Mouse (Mus musculus) liver, adult (tissue): ENCODE results near the gene Axin2.
A peak's percentile ranks its signal among the peaks of the same experiment; 100 is the strongest.

ENCODE experiments used
- GATA4 ChIP-seq: IDR thresholded peaks from 2 replicates; pipeline ENCODE4 v1.6.1; 2014; ENCODE audit warnings: mild to moderate bottlenecking, low read length; ENCODE audit not compliant: insufficient replicate concordance

Gene Axin2

DNA sequence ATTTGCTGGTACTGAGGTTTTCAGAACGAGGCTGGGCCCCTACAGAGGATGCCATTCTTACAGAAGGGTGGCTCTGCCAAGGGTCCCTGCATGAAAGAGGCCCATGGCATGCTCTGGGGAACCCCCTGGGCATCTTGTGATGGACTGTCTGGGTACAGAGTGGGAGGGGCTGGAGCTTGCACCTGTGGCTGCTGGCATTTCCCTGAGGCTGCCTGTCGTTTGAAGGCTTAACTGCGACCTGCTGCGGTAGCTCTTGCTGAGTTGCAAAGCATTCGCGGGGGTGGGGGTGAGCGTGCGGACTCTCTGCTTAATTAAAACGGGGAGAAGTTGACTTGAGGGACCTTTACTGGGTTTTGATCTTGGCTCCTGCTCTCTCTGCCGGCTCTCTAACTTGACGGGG is 55.4 kb downstream of the Axin2 start:
- TF ChIP-seq GATA4 = no peak

DNA sequence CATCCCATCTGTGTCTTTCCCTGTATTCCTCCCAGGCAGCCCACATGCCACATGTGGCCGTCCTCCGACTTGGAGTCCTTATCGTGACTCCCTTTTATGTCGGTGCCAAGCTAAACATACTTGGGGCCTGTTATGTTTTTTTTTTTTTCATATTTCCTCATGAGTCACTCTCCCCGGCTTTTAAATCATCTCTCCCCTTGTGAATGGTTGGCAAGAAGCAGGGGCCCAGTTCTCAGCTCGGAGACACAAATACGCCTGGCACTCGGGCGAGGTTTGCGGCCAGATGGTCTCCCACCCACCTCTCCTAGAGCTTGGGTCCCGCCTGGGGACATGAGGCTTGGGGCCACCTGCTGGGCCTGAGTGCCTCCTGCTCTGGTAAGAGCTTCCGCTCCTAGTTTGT is 60.4 kb downstream of the Axin2 start:
- TF ChIP-seq GATA4 = no peak

DNA sequence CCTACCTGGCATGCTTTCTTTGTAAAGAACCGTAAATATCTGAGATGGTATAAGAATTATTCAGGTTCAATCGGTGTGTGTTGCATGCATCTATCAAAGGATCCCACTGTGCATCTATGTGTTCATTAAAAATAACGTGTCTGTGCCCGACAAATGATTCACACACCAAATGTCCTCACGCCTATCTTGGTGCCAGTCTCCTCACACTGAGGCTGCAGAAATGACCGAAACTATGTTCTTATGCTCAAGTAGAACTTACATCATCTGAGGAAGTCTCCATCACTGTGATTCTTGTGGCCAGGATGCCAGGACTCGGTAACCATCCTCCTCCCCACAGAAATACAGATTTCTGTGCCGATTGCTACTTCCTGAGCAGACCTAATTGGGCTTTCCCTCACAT is 60.9 kb downstream of the Axin2 start:
- TF ChIP-seq GATA4 = no peak

DNA sequence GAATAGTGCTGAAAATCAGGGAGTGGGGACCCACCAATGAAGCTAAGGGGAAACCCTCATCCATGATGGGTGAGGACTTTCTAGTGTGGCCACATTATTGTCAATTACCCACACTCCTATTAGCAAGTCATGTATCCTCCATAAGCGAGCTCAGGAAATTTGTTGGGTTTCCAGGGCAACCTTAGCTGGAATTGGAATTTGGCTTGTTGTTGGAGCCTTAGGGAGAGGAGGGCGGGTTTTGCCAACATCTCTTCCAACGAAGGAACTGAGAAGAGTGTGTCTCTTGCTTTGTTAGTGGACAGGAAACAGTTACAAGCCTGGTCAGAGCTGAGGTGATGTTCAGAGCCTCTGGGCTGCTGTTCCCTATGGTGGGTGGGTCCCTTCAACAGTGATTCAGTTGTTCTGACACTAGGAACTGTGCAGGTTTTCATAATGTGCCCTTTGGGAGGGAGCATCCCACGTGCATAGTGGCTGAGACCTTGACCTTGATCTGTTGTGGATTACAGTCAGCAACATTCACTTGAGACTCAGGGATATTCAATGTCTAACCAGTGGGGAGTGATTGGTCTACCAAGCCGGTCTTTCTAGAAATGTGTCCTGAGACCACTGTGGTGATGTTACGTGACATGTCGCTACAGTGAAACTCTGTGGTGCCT is 63.4 kb downstream of the Axin2 start:
- TF ChIP-seq GATA4 = no peak

DNA sequence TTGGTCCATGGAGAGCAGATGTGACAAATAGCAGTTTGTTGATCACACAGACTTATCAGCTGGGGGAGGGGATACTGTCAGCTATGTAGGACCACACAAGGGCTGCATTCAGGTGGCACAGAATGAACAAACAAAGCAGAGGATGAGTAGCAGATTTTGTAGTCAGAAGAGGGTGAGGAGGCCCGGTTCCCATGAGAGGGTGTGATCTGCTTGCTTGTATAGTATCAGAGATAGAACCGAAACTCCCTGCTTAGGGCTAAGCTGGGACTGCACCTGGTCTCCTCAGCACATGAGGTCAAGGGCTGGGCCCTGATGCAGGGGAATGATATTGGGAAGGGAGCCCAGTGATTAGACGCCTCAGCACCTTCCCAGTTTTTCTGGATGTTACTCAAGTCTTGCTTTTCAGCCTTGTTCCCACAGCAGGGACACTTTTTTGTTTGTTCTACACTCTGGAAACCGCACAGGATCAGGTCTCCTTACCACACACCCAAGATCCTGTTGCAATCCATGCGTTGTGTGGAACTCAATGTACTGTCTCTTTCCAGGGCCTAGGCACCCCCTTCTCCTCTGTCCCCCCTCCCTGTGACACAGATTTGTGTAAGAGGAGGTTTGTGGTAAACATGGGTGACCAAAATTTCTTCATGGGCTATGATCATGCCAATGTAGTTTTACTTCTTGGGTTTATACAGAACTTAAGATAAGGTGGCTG is 64.7 kb downstream of the Axin2 start:
- no peak for TF ChIP-seq GATA4

DNA sequence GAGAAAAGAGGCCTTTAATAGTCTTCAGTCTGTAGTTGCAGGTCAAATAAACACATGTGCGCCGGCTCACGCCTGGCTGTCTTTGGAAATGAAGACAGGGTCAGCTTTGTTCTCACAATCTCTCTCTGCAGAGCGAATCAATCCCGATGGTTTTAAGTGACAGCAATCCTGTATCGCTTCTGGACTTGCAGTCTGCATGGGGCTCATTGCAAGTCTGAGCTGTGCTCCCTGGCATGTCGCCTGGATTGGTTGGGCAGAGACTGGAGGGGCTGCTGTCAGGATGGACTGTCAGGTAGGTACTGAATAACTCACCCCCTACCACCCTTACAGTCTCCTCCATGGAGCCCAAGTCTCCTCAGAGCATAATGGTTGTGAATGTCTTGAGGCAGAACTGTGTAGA is 65.7 kb downstream of the Axin2 start:
- no peak for TF ChIP-seq GATA4

DNA sequence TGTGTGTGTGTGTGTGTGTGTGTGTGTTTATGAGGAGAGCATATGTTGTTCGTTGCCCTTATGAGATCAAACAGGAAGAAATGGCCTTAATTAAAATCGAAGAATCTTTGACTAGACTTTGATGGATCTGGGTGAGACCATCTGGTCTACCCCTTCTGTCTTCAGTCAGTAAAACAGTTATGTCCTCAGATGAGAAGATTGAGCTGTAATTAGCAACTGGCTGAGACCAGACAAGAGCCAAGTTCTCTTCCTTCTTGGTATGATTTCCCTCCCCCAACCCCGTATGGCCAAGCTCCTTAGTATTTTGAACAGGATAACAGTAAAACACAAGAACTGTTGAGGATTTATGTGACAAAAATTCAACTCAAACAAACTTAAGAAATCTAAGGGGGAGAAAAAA is 67.1 kb downstream of the Axin2 start:
- no peak for TF ChIP-seq GATA4

DNA sequence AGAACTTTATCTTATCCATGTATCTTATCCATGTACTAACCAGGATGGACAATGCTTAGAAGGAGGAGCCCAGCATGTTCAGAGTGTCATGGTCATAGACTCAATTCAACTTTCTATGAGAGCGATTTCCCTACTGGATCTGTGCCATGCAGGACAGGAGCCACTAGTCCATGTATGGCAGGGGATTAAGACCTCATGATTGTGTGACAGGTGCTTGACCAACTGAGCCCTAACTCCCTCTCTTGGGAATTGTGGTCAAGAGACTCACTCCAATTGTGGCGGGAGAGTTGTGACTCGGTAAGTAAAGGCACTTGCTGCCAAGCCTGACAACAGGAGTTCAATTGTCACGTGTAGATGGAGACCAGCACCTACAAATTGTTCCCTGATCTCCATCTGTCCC is 67.6 kb downstream of the Axin2 start:
- no peak for TF ChIP-seq GATA4

DNA sequence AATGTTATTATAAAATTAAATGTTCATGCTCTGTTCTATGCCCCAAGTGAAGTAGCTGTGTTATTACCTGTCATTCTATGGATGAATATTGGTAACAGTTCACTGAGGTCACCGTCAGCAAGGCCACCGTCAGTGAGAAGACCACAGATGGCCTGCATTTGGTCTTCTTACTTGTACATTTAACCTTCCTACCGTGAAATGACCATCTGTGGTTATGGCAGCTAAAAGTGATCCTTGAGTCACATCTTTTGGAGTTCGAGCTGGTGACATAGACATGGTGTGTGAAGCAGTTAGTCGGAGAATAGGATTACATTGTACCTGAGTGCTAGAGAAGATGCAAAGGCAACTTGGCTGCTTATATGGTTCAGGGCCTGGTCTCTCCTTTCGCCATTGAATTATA is 68.1 kb downstream of the Axin2 start:
- TF ChIP-seq GATA4 = no peak

DNA sequence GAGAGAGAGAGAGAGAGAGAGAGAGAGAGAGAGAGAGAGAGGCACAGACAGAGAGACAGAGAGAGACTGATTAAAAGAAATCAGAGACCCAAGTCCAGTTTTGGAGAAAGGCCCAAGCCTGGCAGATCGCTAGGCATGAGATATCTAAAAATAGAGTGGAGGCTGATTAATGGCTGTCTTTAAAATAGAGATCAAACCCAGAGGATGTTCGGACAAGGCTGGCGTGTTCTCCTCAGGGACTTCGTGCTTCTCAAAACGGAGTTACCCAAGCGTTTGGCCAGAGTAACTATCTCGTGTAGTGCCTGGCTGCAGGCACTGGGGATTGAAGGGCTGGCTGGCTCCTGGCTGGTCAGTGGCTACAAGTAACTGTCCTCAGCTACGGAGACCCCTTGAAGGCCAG is 69.8 kb downstream of the Axin2 start:
- no peak for TF ChIP-seq GATA4

DNA sequence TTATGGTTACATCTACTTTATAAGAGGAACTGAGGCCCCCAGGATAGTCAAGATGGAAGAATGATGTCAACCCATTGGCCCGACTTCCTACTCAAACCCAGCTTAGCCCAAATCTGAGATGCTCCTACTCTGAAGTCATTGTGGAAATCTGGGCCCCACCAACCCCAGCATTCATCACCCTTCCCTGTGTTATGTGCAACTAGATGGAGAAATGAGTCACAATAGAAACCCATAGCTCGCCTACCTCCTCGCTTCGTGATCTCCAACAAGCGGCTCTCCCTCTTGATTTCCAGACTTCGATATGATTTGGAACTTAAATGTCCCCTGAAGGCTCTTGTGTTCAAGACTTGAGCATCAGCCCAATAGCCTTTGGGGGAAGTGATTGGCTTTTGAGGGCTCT is 73.3 kb downstream of the Axin2 start:
- no peak for TF ChIP-seq GATA4

DNA sequence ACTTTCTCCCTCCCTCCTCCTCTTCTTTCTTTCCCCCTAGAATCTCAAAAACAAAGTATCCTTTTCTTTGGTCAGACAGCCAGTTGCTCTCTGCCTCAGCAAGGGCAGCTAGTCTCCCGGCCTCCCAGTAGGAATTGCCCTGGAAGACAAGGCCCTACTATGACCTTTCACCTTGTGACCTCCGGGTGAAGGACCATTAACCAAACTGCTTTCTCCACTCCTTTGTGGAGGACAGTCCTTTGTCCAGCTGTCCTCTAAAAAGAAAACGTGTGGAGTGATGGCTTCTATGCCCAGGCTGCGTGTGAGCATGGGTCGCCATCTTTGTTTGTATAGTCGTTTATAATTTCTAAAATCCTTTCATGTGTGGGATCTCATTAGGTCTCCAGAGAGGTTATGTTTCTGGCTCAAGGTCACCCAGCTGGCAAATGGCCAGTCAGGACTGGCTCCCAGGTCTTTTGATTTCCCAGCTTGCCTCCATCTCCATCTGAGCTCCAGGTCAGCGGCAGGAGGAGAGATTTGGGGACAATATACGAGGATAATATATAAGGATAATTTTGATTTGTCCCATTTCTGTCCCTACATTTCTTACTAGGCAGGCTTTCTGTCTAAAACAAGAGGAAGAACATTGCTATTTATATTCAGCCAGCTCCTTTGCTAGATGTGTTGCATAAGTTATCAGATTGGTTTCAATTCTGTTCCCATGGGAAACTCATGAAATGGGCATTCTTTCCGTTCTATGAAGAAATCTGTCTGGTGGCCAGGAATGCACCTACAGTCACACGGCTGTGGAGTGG is 75.2 kb downstream of the Axin2 start:
- TF ChIP-seq GATA4 = no peak

DNA sequence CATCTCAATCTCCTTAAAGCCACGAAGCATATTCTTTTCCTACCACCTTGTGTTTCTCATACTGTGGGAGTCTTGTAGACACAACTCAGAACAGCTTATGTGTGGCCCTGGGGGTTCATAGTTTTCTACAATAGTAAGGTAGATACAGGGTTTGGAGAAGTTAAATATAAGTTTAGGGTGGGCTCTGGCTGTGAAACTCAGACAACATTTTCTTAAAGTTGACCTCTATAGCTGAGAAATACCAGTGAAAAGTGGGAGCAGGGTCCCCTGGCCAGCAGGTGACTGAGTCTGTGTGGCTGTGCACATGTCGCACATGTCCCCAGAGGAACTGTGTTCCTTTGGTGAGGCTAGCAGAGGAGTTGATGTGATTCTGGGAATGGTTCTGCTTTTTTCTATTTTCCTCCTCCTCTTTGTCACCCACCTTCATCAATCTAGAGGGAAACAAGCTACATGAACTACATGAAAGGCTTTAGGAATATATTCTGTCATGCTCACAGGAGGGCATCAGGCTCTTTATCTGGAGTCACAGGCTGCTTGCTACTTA is 75.9 kb downstream of the Axin2 start:
- TF ChIP-seq GATA4 = no peak

DNA sequence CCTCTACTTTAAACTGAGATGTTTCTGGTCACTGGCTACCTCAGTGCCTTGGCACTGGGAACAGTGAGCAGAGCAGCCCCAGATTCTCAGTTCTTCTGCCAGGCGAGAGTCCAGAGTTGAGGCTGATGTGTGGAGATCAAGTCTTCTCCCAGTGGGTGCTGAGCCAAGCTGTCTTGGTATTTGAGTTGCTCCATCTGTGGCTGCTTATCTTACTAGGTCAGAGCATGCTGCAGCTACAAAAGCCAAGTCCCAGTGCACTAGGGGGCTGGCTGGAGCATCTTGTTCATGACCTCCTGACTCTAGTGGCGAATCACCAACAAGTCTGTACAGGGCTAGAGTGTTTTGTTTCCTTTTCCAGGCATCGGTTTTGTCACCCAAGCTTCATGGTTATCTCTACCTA is 77.7 kb downstream of the Axin2 start:
- 0 out of 2 replicates have a peak, but pooled peaks have one; percentile 11 for TF ChIP-seq GATA4
